ENCODE assay signal across 8 mouse cellular contexts in genomic region chr11:74723357-74724234, GRCm38 (mm10). TPM values are rescaled to one million over a fixed set of nuclear protein-coding genes. Genes with fewer than 3 reads are reported as not detected.
DNase-seq lines count a peak whose midpoint lies in the region; ATAC-seq lines count a peak whose summit lies in the region.

No protein-coding gene starts in this region.

- peaks cover 51% of the 10 kb centered on the region for H3K79me2 ChIP-seq in macrophage (ENCODE audit: inconsistent target)

- under 1% methylated on average over 49 of the region's 75 CpGs for WGBS in hindbrain, embryonic 16.5 days
- under 1% methylated on average over 65 of the region's 75 CpGs for WGBS in macrophage (ENCODE audit: missing documents)

- H3K27ac ChIP-seq in hindbrain, embryonic 16.5 days (ENCODE audit: low read depth, low read length) = peak overlapping the region; percentile 100
- peak overlapping the region; percentile 67 for H3K27ac ChIP-seq in macrophage

- peaks cover 21% of the 10 kb centered on the region for H3K4me1 ChIP-seq in hindbrain, embryonic 16.5 days (ENCODE audit: control insufficient read depth, insufficient read depth, low read depth, low read length)

- H3K27me3 ChIP-seq in hindbrain, embryonic 16.5 days (replicated peaks; ENCODE audit: control insufficient read depth, insufficient read depth, low read length) = no peaks in the 10 kb centered on the region

- H3K9me3 ChIP-seq in hindbrain, embryonic 16.5 days (ENCODE audit: control insufficient read depth, low read length) = no peaks in the 10 kb centered on the region

- peak overlapping the region; percentile 96 for H3K4me3 ChIP-seq in hindbrain, embryonic 16.5 days (ENCODE audit: low read length)
- peak overlapping the region; percentile 76 for H3K4me3 ChIP-seq in macrophage (ENCODE audit: inconsistent target)

- peak overlapping the region; percentile 99 for H3K9ac ChIP-seq in hindbrain, embryonic 16.5 days (ENCODE audit: low read depth, low read length)

- DNase-seq in R1 (ENCODE audit: low read depth, low spot score) = peak; percentile 94
- DNase-seq in cerebellum, postnatal 25 days = peak; percentile 90
- peak; percentile 76 to 81 for DNase-seq in frontal cortex, postnatal 36 days (ENCODE audit: low spot score in 2 of 2)
- DNase-seq in left cerebral cortex, adult 18-20 months (ENCODE audit: low spot score in 2 of 2) = peak; percentile 79 to 83
- DNase-seq in right cerebral cortex, adult 18-20 months = peak; percentile 85
- peak; percentile 49 for DNase-seq in urinary bladder, postnatal 10 days (ENCODE audit: low spot score)

- peak; percentile 83 for ATAC-seq in hindbrain, embryonic 16.5 days

- no peaks in the 10 kb centered on the region for H3K36me3 ChIP-seq in hindbrain, embryonic 16.5 days (ENCODE audit: control insufficient read depth, insufficient read depth, low read length)
- no peaks in the 10 kb centered on the region for H3K36me3 ChIP-seq in macrophage (ENCODE audit: inconsistent target)

- H3K4me2 ChIP-seq in hindbrain, embryonic 16.5 days (ENCODE audit: low read length) = peak overlapping the region; percentile 82

RNA-seq across cellular contexts. Expression of gene Pafah1b1, which starts 0.9 kb away (rescaled TPM):
- 46.0 and 46.8 TPM in 2 replicates for polyA plus RNA-seq in hindbrain, embryonic 16.5 days (2015; fragmentation: Nextera tagmentation; extraction: Ambion mirVana)
- 100 to 1,000 TPM; 393 to 415 TPM for total RNA-seq in left cerebral cortex, adult 18-20 months (2021)
- total RNA-seq in macrophage (2018; cell fraction: chromatin; rRNA removed) = 100 to 1,000 TPM in 8 of 26 experiments, 10 to 100 TPM in 18; 56.1 to 118 (median 94.4) TPM
- 100 to 1,000 TPM in 21 of 26 experiments, 10 to 100 TPM in 5; 90.1 to 141 (median 111) TPM for total RNA-seq in macrophage (2018; cell fraction: cytosol; rRNA removed)
- 100 to 1,000 TPM in 15 of 26 experiments, 10 to 100 TPM in 11; 81.7 to 144 (median 103) TPM for total RNA-seq in macrophage (2018; cell fraction: nucleus; rRNA removed)
- 65.1 to 129 TPM (median 83.5 TPM) in 3 replicates for polyA plus RNA-seq in macrophage (2018)

RNA-seq across cellular contexts. Expression of gene Mettl16, which starts 47.0 kb away (rescaled TPM):
- 52.2 and 55.3 TPM in 2 replicates for polyA plus RNA-seq in hindbrain, embryonic 16.5 days (2015; fragmentation: Nextera tagmentation; extraction: Ambion mirVana)
- 10 to 100 TPM; 30.4 to 33.5 TPM for total RNA-seq in left cerebral cortex, adult 18-20 months (2021)
- 10 to 100 TPM in 24 of 26 experiments, 1 to 10 TPM in 2; 8.4 to 43.9 (median 25.7) TPM for total RNA-seq in macrophage (2018; cell fraction: chromatin; rRNA removed)
- total RNA-seq in macrophage (2018; cell fraction: cytosol; rRNA removed) = 10 to 100 TPM in 20 of 26 experiments, 1 to 10 TPM in 6; 7.0 to 17.0 (median 12.0) TPM
- 10 to 100 TPM in 17 of 26 experiments, 1 to 10 TPM in 9; 6.0 to 32.1 (median 13.7) TPM for total RNA-seq in macrophage (2018; cell fraction: nucleus; rRNA removed)
- polyA plus RNA-seq in macrophage (2018) = 8.7 to 21.0 TPM (median 15.0 TPM) in 3 replicates

Comparison
In these comparisons a context has a peak if more than half of its experiments do, and no peak if none do; other contexts are left out.
1. Peak in every context shown above with its lines: DNase-seq, ATAC-seq, H3K4me3 ChIP-seq and H3K27ac ChIP-seq.